Mouse (Mus musculus): ENCODE measurements around the gene Npff.

GRCm38 (mm10) chr15:102563061-102563460, 38.3 kb upstream of the Npff start:
- no peak for TF ChIP-seq BHLHE40 (IDR thresholded peaks at IDR 0.05; ENCODE audit: borderline replicate concordance, low read depth, low read length)
- no peak for TF ChIP-seq CTCF (IDR thresholded peaks at IDR 0.05 in 2 of 3, conservative IDR thresholded peaks at IDR 0.05 in 1 of 3; ENCODE audit: control insufficient read depth in 1 of 3, insufficient read depth in 1 of 3, low read depth in 2 of 3, low read length in 3 of 3, poor library complexity in 1 of 3, severe bottlenecking in 1 of 3)
- TF ChIP-seq MXI1 (IDR thresholded peaks at IDR 0.05; ENCODE audit: low read depth, low read length), result no peak
- no peak for TF ChIP-seq ZNF384 (IDR thresholded peaks at IDR 0.05; ENCODE audit: low read depth, low read length)
- TF ChIP-seq TCF12 (IDR thresholded peaks at IDR 0.05; ENCODE audit: low read depth, low read length), result no peak
- TF ChIP-seq GATA1 (IDR thresholded peaks at IDR 0.05; ENCODE audit: low read depth, low read length), result no peak
- no peak for TF ChIP-seq GABPA (IDR thresholded peaks at IDR 0.05; ENCODE audit: low read depth, low read length)
- no peak for TF ChIP-seq CHD1 (IDR thresholded peaks at IDR 0.05; ENCODE audit: low read depth, low read length)
- TF ChIP-seq POLR2A (IDR thresholded peaks at IDR 0.05; ENCODE audit: control insufficient read depth in 1 of 2, insufficient read depth in 1 of 2, low read depth in 1 of 2, low read length in 2 of 2, poor library complexity in 1 of 2), result no peak
- no peak for TF ChIP-seq MAFK (IDR thresholded peaks at IDR 0.05; ENCODE audit: borderline replicate concordance, low read depth, low read length)
- no peak for TF ChIP-seq ELF1 (IDR thresholded peaks at IDR 0.05; ENCODE audit: low read depth, low read length)

Data from MEL (cell line).